Mouse (Mus musculus) cerebellum, adult 2 months (tissue): ENCODE data around the gene Arl6ip4. TPM values are rescaled to one million over a fixed set of nuclear protein-coding genes. Genes with fewer than 3 reads are reported as not detected.
A peak's percentile ranks its signal among the peaks of the same experiment; 100 is the strongest.

Experiments
- DNase-seq, 2 experiments: peaks; one replicate each; pipeline ENCODE4 v3.0.0; 2021
- H3K27ac ChIP-seq: fragments of 200-500 bp; 2 replicates; pipeline ENCODE4 v1.5.1; 2012; ENCODE audit warnings: low read length, control low read depth, inconsistent platforms; ENCODE audit not compliant: insufficient read depth
- H3K27me3 ChIP-seq: fragments of 200-500 bp; 2 replicates; pipeline ENCODE4 v1.6.1; 2012; ENCODE audit warnings: inconsistent platforms, mild to moderate bottlenecking, low read length, moderate library complexity; ENCODE audit not compliant: control insufficient read depth, insufficient read depth
- H3K4me1 ChIP-seq: fragments of 200-500 bp; 2 replicates; pipeline ENCODE4 v1.6.1; 2011; ENCODE audit warnings: low read length; ENCODE audit not compliant: control insufficient read depth, insufficient read depth
- H3K4me3 ChIP-seq: fragments of 200-500 bp; replicated peaks from 2 replicates; pipeline ENCODE3; 2011; ENCODE audit warnings: mild to moderate bottlenecking, low read depth, low read length, control low read depth; ENCODE audit not compliant: insufficient read depth
- CTCF ChIP-seq: fragments of 200-500 bp; IDR thresholded peaks from 2 replicates; pipeline ENCODE4 v1.5.1; 2011; ENCODE audit warnings: low read depth, mild to moderate bottlenecking, control low read depth, low read length, moderate library complexity, borderline replicate concordance; ENCODE audit not compliant: insufficient read depth
- POLR2A ChIP-seq: fragments of 200-500 bp; IDR thresholded peaks from 2 replicates; pipeline ENCODE4 v1.6.1; 2011; ENCODE audit warnings: low read length, control low read depth, borderline replicate concordance; ENCODE audit not compliant: insufficient read depth
- WGBS: fragments of 180-500 bp; shearing (Covaris S2); methylation state at CpG from one replicate; pipeline ENCODE4 v1.1.7; 2018; 5-methylcytosine and 5-hydroxymethylcytosine counted together
- polyA plus RNA-seq: library from polyadenylated mRNA; depleted of rRNA; stranded (reverse); fragments of >200 nt; gene quantifications from 2 replicates; pipeline ENCODE4 v1.2.3, GENCODE M21; 2012; rRNA removed

Arl6ip4 gene
- polyA plus RNA-seq, 1 experiment, result 91.0 TPM

DNA sequence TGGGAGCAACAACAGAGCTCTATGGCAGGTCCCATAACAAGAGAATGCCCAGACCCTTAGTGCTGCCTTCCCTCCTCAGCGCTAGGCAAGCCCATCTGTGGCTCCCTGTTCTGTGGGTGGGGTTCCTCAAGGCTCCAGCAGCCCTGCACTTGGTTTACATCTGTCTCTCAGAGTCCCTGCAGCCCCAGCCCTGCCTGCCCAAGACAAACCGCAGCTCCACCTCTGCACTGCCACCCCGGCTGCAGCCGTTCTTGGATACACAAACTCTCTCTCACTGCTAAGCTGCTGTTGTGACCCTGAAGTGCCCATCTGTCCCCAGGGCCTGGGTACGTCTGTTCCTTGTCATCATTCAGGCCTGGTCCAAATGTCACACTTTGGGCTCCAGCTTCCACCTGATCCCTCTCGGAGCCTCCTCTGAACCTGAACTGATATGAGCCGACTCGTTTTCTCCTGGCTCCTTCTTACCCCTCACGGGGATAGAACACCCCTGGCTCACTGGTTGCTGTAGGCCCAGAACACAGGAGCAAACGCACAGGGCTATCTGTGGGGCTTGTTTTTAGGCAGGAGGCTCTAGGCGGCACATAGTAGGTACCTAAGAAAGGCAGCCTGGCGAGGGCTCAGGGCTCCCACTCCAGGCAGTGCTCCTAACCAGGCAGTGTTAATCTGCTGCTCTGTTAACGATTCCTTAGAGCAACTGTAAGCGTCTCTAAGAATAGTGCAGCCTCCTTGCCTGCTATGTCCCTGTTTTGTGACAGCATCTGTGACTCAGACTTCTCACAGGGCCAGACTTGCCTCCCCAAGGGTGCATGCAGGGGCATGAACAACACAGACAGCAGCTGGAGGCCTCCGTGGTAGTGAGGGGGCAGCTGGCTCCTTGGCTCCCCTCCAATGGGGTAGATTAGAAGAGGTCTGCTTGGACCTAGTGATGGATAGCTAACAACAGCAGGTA is 50.0 kb downstream of the Arl6ip4 start:
- 38% methylated on average over 15 of the region's 15 CpGs for WGBS
- TF ChIP-seq CTCF (no peak), POLR2A (no peak)
- H3K27me3 ChIP-seq, result no peaks in the 10 kb centered on the region
- H3K4me1 ChIP-seq, result peaks cover 78% of the 10 kb centered on the region
- H3K4me3 ChIP-seq, result no peak overlapping the region
- peak overlapping the region; percentile 63 for H3K27ac ChIP-seq
- peak; percentile 53 to 58 for DNase-seq

DNA sequence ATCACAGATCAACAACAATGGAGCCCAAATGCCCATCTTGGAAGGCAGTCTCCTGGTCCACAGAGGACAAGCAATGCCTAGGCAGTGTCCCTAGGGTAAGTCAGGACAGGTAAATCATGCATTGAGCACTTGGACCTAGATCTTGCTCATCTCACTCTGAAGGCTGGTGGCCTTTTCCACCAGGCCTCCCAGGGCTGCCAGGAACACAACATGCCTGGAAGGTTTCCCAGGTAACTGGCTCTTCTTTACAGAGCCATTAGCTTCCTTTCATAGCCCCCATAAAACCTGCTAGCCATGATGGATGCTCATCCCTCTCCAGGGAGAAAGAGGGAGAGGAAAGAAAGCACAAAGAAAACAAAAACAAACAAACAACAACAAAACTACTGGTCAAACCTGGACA is 50.9 kb downstream of the Arl6ip4 start:
- H3K27ac ChIP-seq, result peak overlapping the region; percentile 63
- no peak overlapping the region for H3K4me3 ChIP-seq
- no peaks in the 10 kb centered on the region for H3K27me3 ChIP-seq
- TF ChIP-seq CTCF (no peak), POLR2A (no peak)
- peak; percentile 74 to 86 for DNase-seq
- H3K4me1 ChIP-seq, result peaks cover 80% of the 10 kb centered on the region

DNA sequence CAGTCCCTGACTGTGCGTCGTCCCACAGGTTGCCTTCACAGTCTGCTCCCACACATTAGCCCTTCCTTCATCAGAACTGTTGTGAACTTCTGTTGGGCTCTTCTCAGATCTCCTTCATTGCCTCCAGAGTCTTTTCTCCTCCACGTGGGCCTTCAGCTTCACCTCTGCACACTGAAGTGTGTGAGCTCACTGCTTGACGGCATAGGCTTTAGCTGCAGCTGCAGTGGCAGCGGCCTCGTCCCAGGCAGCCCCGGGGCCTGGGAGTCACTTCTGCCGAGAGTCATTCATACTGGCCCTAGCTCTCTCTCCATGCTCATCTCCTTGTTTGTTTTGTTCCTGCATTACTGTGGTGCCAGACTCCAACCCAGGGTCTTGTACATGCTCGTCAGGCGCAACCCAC is 51.7 kb downstream of the Arl6ip4 start:
- Histone ChIP-seq H3K27ac (peak overlapping the region; percentile 49; the same call in 1 of the 2 replicates), H3K4me3 (no peak overlapping the region), H3K4me1 (peaks cover 81% of the 10 kb centered on the region), H3K27me3 (no peaks in the 10 kb centered on the region)
- no peak for DNase-seq
- TF ChIP-seq POLR2A (no peak), CTCF (no peak)
- WGBS, result 68% methylated on average over 10 of the region's 10 CpGs

Other genes starting within 250 kb of the Arl6ip4 start
- gene Hcar1, start 236.1 kb upstream of the Arl6ip4 start, polyA plus RNA-seq, result 0.38 and 0.73 TPM in 2 replicates
- 45.6 and 56.3 TPM in 2 replicates for gene Denr, start 208.9 kb upstream of the Arl6ip4 start, polyA plus RNA-seq
- 0.67 and 1.5 TPM in 2 replicates for gene Gm43518, start 188.7 kb upstream of the Arl6ip4 start, polyA plus RNA-seq
- gene Ccdc62, start 185.4 kb upstream of the Arl6ip4 start, polyA plus RNA-seq, result 4.6 and 5.8 TPM in 2 replicates
- gene Hip1r, start 142.5 kb upstream of the Arl6ip4 start, polyA plus RNA-seq, result 41.8 and 42.4 TPM in 2 replicates
- gene Vps37b, start 83.8 kb upstream of the Arl6ip4 start, polyA plus RNA-seq, result 41.7 and 47.5 TPM in 2 replicates
- 34.7 and 37.1 TPM in 2 replicates for gene Abcb9, start 20.3 kb upstream of the Arl6ip4 start, polyA plus RNA-seq
- gene Ogfod2, start 3.8 kb upstream of the Arl6ip4 start, polyA plus RNA-seq, result 47.2 and 52.7 TPM in 2 replicates
- 54.2 and 64.2 TPM in 2 replicates for gene Pitpnm2, start 133.7 kb downstream of the Arl6ip4 start, polyA plus RNA-seq
- 27.2 and 32.6 TPM in 2 replicates for gene Mphosph9, start 211.9 kb downstream of the Arl6ip4 start, polyA plus RNA-seq
- gene 2810006K23Rik, start 212.0 kb downstream of the Arl6ip4 start, polyA plus RNA-seq, result 10.5 and 12.0 TPM in 2 replicates
- 267 and 279 TPM in 2 replicates for gene Cdk2ap1, start 247.0 kb downstream of the Arl6ip4 start, polyA plus RNA-seq